20 mouse cellular contexts compared by ENCODE assay signal in the genomic region with DNA sequence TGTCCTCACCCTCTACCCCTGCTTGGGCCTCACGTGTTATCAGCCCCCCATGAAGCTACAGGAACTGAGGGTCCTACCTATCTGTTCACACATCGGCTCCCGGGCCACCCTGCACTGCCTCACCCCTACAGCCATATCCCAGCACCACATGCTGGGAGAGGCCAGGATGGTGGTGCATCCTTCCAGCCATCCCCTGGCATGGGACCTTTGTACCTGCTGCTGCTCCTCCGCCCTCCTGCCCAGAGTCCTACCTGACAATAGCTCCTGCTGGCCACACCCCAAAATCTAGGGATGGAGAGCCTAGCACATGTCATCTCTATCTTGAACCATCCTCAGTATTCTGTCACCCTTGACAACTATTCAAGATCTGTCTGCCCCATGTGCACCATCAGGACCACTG.
"Had no signal": no experiment of that assay in that cellular context is flagged by ENCODE, and none has a peak within 500 bp of the region (broad histone marks: within the 10 kb centered on the region; RNA-seq: fewer than 3 reads in every experiment).

No protein-coding gene starts in this region.

- H3K9me3 ChIP-seq: limb, embryonic 10.5 days; limb, embryonic 13.5 days; liver, embryonic 12.5 days; liver, embryonic 15.5 days; lung, embryonic 15.5 days; neural tube, embryonic 13.5 days; stomach, embryonic 15.5 days had no signal

- H3K27me3 ChIP-seq: stomach, embryonic 15.5 days had no signal

- H3K4me3 ChIP-seq: layer of hippocampus, adult 2 months; limb, embryonic 10.5 days; limb, embryonic 13.5 days; liver, embryonic 12.5 days; liver, embryonic 15.5 days; lung, embryonic 15.5 days; myocyte; neural tube, embryonic 13.5 days; stomach, embryonic 15.5 days had no signal

- H3K36me3 ChIP-seq: limb, embryonic 10.5 days; limb, embryonic 13.5 days; liver, embryonic 12.5 days; liver, embryonic 15.5 days; lung, embryonic 15.5 days; neural tube, embryonic 13.5 days; stomach, embryonic 15.5 days had no signal

- DNase-seq: kidney, postnatal 14 days; layer of hippocampus, adult 9-11 months; liver; lung, adult 18-20 months; lung, postnatal 10 days; lung, postnatal 36 days; retina, postnatal 1 day; right cerebral cortex, postnatal 25 days; spleen, adult 18-20 months; thymus, postnatal 25 days had no signal

- H3K9ac ChIP-seq: limb, embryonic 13.5 days; liver, embryonic 12.5 days; liver, embryonic 15.5 days; lung, embryonic 15.5 days; neural tube, embryonic 13.5 days; stomach, embryonic 15.5 days had no signal

- H3K4me2 ChIP-seq: limb, embryonic 13.5 days; liver, embryonic 12.5 days; liver, embryonic 15.5 days; lung, embryonic 15.5 days; neural tube, embryonic 13.5 days; stomach, embryonic 15.5 days had no signal

- H3K27ac ChIP-seq: layer of hippocampus, adult 2 months; limb, embryonic 10.5 days; limb, embryonic 13.5 days; liver, embryonic 12.5 days; liver, embryonic 15.5 days; lung, embryonic 15.5 days; neural tube, embryonic 13.5 days; stomach, embryonic 15.5 days had no signal

- ATAC-seq: intestine, postnatal 0 days; liver, embryonic 12.5 days had no signal
